Mouse (Mus musculus) limb, embryonic 15.5 days (tissue): ENCODE data around the gene Pygo2. TPM values are rescaled to one million over a fixed set of nuclear protein-coding genes. Genes with fewer than 3 reads are reported as not detected.
"Not testable (repeated sequence)": the region's sequence is repeated elsewhere in the genome, so short reads cannot be mapped to it uniquely, and the experiment has no call there.

Experiments used
- ATAC-seq: fragments of 200-750 bp; cut with Nextera tagmentation; 2 replicates; pipeline ENCODE4 v1.8.0; 2017; ENCODE audit warnings: low read depth, moderate TSS enrichment; ENCODE audit not compliant: insufficient number of reproducible peaks, low FRiP score, low TSS enrichment
- H3K27ac ChIP-seq: fragments of 300-500 bp; sonication (generic); 2 replicates; pipeline ENCODE4 v1.5.1; 2015; ENCODE audit warnings: moderate library complexity, mild to moderate bottlenecking, inconsistent platforms
- H3K27me3 ChIP-seq: fragments of 300-500 bp; sonication (generic); 2 replicates; pipeline ENCODE4 v1.6.1; 2015; ENCODE audit warnings: inconsistent platforms
- H3K36me3 ChIP-seq: fragments of 300-500 bp; sonication (generic); 2 replicates; pipeline ENCODE4 v1.6.1; 2015; ENCODE audit warnings: inconsistent platforms
- H3K4me1 ChIP-seq: fragments of 300-500 bp; sonication (generic); 2 replicates; pipeline ENCODE4 v1.6.1; 2015; ENCODE audit warnings: inconsistent platforms
- H3K4me2 ChIP-seq: fragments of 300-500 bp; sonication (generic); 2 replicates; pipeline ENCODE4 v1.6.1; 2015; ENCODE audit warnings: mild to moderate bottlenecking, inconsistent platforms
- H3K4me3 ChIP-seq: fragments of 300-500 bp; sonication (generic); 2 replicates; pipeline ENCODE4 v1.5.1; 2015; ENCODE audit warnings: mild to moderate bottlenecking, inconsistent platforms
- H3K9ac ChIP-seq: fragments of 300-500 bp; sonication (generic); 2 replicates; pipeline ENCODE4 v1.6.1; 2015; ENCODE audit warnings: inconsistent platforms
- H3K9me3 ChIP-seq: fragments of 300-500 bp; sonication (generic); 2 replicates; pipeline ENCODE4 v1.6.1; 2016; ENCODE audit warnings: inconsistent platforms
- WGBS: fragments of 180-500 bp; shearing (Covaris S2); methylation state at CpG from one replicate; pipeline ENCODE4 v1.1.7; 2015; 5-methylcytosine and 5-hydroxymethylcytosine counted together
- polyA plus RNA-seq: library from polyadenylated mRNA; unstranded; fragments of >200 nt; fragmentation: Nextera tagmentation; extraction: Ambion mirVana; gene quantifications from 2 replicates; pipeline ENCODE4 v1.2.1, GENCODE M21; 2015

The Pygo2 gene
- polyA plus RNA-seq, 1 experiment from 2014 or later, result 43.7 TPM

GRCm38 (mm10) chr3:89424416-89425140 lies 5.4 kb upstream of the Pygo2 start:
- Histone ChIP-seq H3K4me3 (no peak overlapping the region), H3K4me1 (peaks cover 47% of the 10 kb centered on the region), H3K27ac (no peak overlapping the region), H3K36me3 (peaks cover 48% of the 10 kb centered on the region), H3K9ac (0 out of 2 replicates have a peak overlapping the region, but pooled peaks have one; percentile 14), H3K27me3 (no peaks in the 10 kb centered on the region), H3K9me3 (no peaks in the 10 kb centered on the region), H3K4me2 (no peak overlapping the region)
- ATAC-seq, result no peak
- 83% methylated on average over 5 of the region's 5 CpGs for WGBS

DNA sequence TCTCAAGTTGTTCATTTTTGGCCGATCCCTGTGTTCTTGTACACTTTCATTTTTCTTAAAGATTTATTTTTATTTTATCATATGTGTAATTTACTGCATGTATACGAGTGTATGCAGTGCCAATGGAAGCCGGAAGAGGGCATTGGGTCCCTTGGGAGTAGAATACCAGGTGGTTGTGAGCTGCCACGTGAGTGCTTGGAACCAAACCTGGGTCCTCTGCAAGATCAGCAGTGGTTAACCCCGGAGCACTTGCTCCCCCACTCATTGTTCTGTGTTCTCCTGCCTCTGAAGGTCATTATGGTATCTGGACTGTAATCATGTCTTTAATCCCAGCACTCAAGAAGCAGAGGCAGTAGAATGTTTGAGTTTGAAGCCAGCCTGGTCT lies 4.9 kb upstream of the Pygo2 start:
- H3K27ac ChIP-seq, result no peak overlapping the region
- no peaks in the 10 kb centered on the region for H3K27me3 ChIP-seq
- 84% methylated on average over 5 of the region's 5 CpGs for WGBS
- H3K9ac ChIP-seq, result no peak overlapping the region
- ATAC-seq, result no peak
- H3K36me3 ChIP-seq, result peaks cover 48% of the 10 kb centered on the region
- H3K9me3 ChIP-seq, result no peaks in the 10 kb centered on the region
- no peak overlapping the region for H3K4me2 ChIP-seq
- no peak overlapping the region for H3K4me3 ChIP-seq
- peaks cover 44% of the 10 kb centered on the region for H3K4me1 ChIP-seq

GRCm38 (mm10) chr3:89425876-89426275 lies 4.1 kb upstream of the Pygo2 start:
- no peak overlapping the region for H3K9ac ChIP-seq
- H3K36me3 ChIP-seq, result peaks cover 48% of the 10 kb centered on the region
- ATAC-seq, result no peak
- no peak overlapping the region for H3K27ac ChIP-seq
- no peak overlapping the region for H3K4me3 ChIP-seq
- H3K27me3 ChIP-seq, result no peaks in the 10 kb centered on the region
- no peaks in the 10 kb centered on the region for H3K9me3 ChIP-seq
- H3K4me1 ChIP-seq, result peaks cover 39% of the 10 kb centered on the region
- no peak overlapping the region for H3K4me2 ChIP-seq
- 92% methylated on average over 4 of the region's 4 CpGs for WGBS

DNA sequence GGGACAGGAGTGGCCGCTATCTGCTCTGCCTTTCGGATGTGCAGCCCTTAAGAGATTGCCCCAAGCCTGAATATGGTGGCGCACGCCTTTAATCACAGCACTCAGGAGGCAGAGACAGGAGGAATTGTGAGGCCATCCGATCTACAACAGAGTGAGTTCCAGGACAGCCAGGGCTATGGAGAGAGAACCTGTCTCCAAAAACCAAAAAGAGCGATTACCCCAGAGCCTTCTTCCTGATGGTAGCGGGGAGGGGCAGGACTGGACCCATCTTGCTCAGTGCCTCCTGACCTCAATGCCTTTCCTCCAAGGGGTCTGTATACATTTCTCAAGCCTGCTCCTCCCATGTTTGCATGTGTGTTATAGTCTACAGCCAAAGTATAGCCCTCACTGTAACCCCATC lies 993 bp upstream of the Pygo2 start:
- not testable (repeated sequence) for ATAC-seq, H3K9me3 ChIP-seq, H3K4me3 ChIP-seq, H3K27ac ChIP-seq, H3K27me3 ChIP-seq, H3K4me2 ChIP-seq, H3K9ac ChIP-seq
- H3K4me1 ChIP-seq, result peaks cover 30% of the 10 kb centered on the region
- WGBS, result 93% methylated on average over 7 of the region's 7 CpGs
- peaks cover 62% of the 10 kb centered on the region for H3K36me3 ChIP-seq

- H3K4me3 ChIP-seq, result no peak overlapping the region
- H3K27me3 ChIP-seq, result no peaks in the 10 kb centered on the region
- H3K4me2 ChIP-seq, result no peak overlapping the region
- 93% methylated on average over 8 of the region's 8 CpGs for WGBS
- peaks cover 34% of the 10 kb centered on the region for H3K36me3 ChIP-seq
- no peak for ATAC-seq
- peaks cover 43% of the 10 kb centered on the region for H3K4me1 ChIP-seq
- H3K27ac ChIP-seq, result no peak overlapping the region
- no peak overlapping the region for H3K9ac ChIP-seq
- H3K9me3 ChIP-seq, result no peaks in the 10 kb centered on the region
These were observed 2.6 kb downstream of the Pygo2 start for GRCm38 (mm10) chr3:89432606-89433005.

DNA sequence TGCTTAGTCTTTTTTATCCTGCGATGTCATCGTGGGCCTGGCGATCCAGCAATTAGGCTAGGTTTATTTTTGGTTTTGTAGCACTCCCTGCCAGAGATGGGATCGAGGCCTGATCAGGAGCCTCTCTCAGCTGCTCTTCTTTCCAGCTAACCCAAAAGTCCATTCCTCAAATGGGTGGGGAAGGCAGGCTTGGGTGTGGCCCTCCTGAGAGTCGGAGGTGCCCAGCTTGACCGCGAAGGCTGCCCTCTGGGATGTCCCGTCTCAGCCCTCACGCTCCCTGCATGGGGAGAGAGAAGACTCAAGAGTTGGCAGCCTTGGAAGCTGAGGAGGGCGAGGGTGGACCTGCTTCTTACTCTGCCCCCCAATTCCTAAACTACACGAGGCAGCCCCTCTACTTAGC lies 4.5 kb downstream of the Pygo2 start:
- WGBS, result 75% methylated on average over 11 of the region's 11 CpGs
- no peaks in the 10 kb centered on the region for H3K27me3 ChIP-seq
- peaks cover 26% of the 10 kb centered on the region for H3K36me3 ChIP-seq
- H3K9ac ChIP-seq, result no peak overlapping the region
- H3K27ac ChIP-seq, result peak overlapping the region; percentile 44; the same call in 1 of the 2 replicates
- ATAC-seq, result no peak
- no peak overlapping the region for H3K4me2 ChIP-seq
- H3K4me3 ChIP-seq, result no peak overlapping the region
- no peaks in the 10 kb centered on the region for H3K9me3 ChIP-seq
- peaks cover 43% of the 10 kb centered on the region for H3K4me1 ChIP-seq

GRCm38 (mm10) chr3:89435041-89435440 lies 5.0 kb downstream of the Pygo2 start:
- Histone ChIP-seq H3K36me3 (peaks cover 29% of the 10 kb centered on the region), H3K9me3 (no peaks in the 10 kb centered on the region), H3K4me3 (no peak overlapping the region), H3K27ac (peak overlapping the region; percentile 44; the same call in 1 of the 2 replicates), H3K27me3 (no peaks in the 10 kb centered on the region), H3K4me1 (peaks cover 42% of the 10 kb centered on the region), H3K4me2 (no peak overlapping the region), H3K9ac (no peak overlapping the region)
- WGBS, result 57% methylated on average over 7 of the region's 7 CpGs
- no peak for ATAC-seq

GRCm38 (mm10) chr3:89436176-89437113 lies 6.4 kb downstream of the Pygo2 start, which contains the start of gene Pbxip1:
Gene Pbxip1 (plus strand): TSS chr3:89436706.
- peak; percentile 66; the same call in 1 of the 2 replicates for ATAC-seq
- WGBS, result 5% methylated on average over 15 of the region's 16 CpGs
- Histone ChIP-seq H3K27me3 (no peaks in the 10 kb centered on the region), H3K4me3 (peak within 1 kb of the TSS; percentile 53), H3K4me2 (peak within 1 kb of the TSS; percentile 60), H3K27ac (peak within 1 kb of the TSS; percentile 67), H3K36me3 (peaks cover 30% of the 10 kb centered on the region), H3K4me1 (peaks cover 35% of the 10 kb centered on the region), H3K9ac (peak within 1 kb of the TSS; percentile 36), H3K9me3 (no peaks in the 10 kb centered on the region)

DNA sequence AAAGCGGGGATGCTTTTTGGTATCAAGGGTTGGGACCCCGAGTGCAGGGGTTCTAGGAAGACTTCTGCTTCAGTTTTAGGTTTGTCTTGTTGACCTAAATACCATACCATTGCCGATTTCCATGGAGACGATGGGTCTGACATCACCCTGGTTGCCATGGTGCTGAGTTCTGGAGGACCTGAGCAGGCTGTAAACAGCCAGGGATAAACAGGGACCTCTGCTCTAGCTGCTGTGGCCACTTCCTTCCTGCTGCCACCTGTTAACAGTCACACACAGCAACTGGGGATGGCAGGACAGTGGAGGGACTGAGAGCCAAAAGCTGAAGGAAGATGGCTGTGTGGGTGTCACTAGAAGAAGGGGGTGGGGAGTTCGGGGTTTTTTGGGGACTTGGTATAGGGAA lies 7.3 kb downstream of the Pygo2 start:
- Histone ChIP-seq H3K4me2 (peak overlapping the region; percentile 60), H3K36me3 (peaks cover 27% of the 10 kb centered on the region), H3K4me1 (peaks cover 28% of the 10 kb centered on the region), H3K27ac (peak overlapping the region; percentile 67), H3K4me3 (peak overlapping the region; percentile 53), H3K9me3 (no peaks in the 10 kb centered on the region), H3K27me3 (no peaks in the 10 kb centered on the region), H3K9ac (peak overlapping the region; percentile 36)
- WGBS, result 30% methylated on average over 5 of the region's 5 CpGs
- ATAC-seq, result no peak

DNA sequence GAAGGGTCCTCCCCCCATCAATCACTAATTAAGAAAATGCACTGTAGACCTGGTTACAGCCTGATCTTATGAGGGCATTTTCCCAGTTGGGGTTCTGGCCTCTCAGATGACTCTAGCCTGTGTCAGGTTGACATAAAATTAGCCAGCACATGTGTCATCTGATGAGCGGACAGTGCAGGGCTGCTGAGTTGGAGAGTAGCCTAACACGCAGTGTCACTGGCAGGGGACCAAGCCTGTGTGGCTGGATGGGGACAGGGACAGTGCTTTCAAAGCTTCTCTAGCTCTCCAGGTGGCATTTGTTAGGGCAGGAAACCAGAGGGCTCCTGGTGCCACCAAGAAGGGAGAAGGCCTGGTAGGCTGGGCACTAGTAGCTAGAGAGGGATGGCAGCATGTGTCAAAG lies 10.7 kb downstream of the Pygo2 start:
- ATAC-seq, result no peak
- H3K27ac ChIP-seq, result no peak overlapping the region
- H3K36me3 ChIP-seq, result peaks cover 29% of the 10 kb centered on the region
- 93% methylated on average over 2 of the region's 2 CpGs for WGBS
- no peak overlapping the region for H3K4me3 ChIP-seq
- no peaks in the 10 kb centered on the region for H3K9me3 ChIP-seq
- peaks cover 11% of the 10 kb centered on the region for H3K4me1 ChIP-seq
- H3K9ac ChIP-seq, result no peak overlapping the region
- no peaks in the 10 kb centered on the region for H3K27me3 ChIP-seq
- H3K4me2 ChIP-seq, result no peak overlapping the region

GRCm38 (mm10) chr3:89448720-89449537 lies 18.9 kb downstream of the Pygo2 start:
- Histone ChIP-seq H3K4me2 (no peak overlapping the region), H3K4me1 (peaks cover 11% of the 10 kb centered on the region; the same call in 1 of the 2 replicates), H3K27me3 (no peaks in the 10 kb centered on the region), H3K9me3 (no peaks in the 10 kb centered on the region), H3K27ac (0 out of 2 replicates have a peak overlapping the region, but pooled peaks have one; percentile 22), H3K36me3 (peaks cover 38% of the 10 kb centered on the region), H3K4me3 (no peak overlapping the region), H3K9ac (no peak overlapping the region)
- 67% methylated on average over 13 of the region's 13 CpGs for WGBS
- ATAC-seq, result no peak
